Mouse (Mus musculus): Measurements from ENCODE around the gene Rnf10. TPM values are rescaled to one million over a fixed set of nuclear protein-coding genes. Genes with fewer than 3 reads are reported as not detected.

Rnf10 gene
- polyA plus RNA-seq, 1 experiment: 177 TPM

DNA sequence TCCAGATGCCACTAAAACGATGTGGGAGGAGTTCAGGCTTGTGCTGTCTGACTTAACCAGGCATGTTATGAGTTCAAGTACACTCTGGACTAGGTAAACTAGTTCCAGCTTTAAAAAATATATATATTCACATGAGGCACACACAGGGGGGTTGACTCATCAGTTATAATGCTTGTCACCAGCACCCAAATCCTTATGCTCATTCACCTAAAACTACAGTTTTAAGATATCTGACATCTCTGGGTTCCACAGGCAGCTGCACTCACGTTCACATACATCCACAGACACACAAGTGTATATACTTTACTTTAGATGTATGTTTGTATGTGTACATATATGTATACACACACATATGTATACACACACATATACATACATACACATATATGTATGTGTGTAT is 6.1 kb upstream of the Rnf10 start:
- Histone ChIP-seq H3K4me1 (ENCODE audit: control insufficient read depth, insufficient read depth, low read length) (no peaks in the 10 kb centered on the region), H3K27ac (ENCODE audit: insufficient read depth, low read length) (no peak overlapping the region), H3K4me3 (ENCODE audit: insufficient read depth, low read length) (no peak overlapping the region)
- TF ChIP-seq CTCF (IDR thresholded peaks at IDR 0.05; ENCODE audit: extremely low read depth, insufficient read depth, low read length): no peak
- no peak for TF ChIP-seq POLR2A (IDR thresholded peaks at IDR 0.05; ENCODE audit: extremely low read depth, insufficient read depth, low read length)

- Histone ChIP-seq H3K27ac (ENCODE audit: insufficient read depth, low read length) (no peak overlapping the region), H3K4me1 (ENCODE audit: control insufficient read depth, insufficient read depth, low read length) (no peaks in the 10 kb centered on the region), H3K4me3 (ENCODE audit: insufficient read depth, low read length) (no peak overlapping the region)
- TF ChIP-seq CTCF (IDR thresholded peaks at IDR 0.05; ENCODE audit: extremely low read depth, insufficient read depth, low read length) (no peak), POLR2A (IDR thresholded peaks at IDR 0.05; ENCODE audit: extremely low read depth, insufficient read depth, low read length) (no peak)
These were observed 5.4 kb upstream of the Rnf10 start for GRCm38 (mm10) chr5:115278053-115278452.

DNA sequence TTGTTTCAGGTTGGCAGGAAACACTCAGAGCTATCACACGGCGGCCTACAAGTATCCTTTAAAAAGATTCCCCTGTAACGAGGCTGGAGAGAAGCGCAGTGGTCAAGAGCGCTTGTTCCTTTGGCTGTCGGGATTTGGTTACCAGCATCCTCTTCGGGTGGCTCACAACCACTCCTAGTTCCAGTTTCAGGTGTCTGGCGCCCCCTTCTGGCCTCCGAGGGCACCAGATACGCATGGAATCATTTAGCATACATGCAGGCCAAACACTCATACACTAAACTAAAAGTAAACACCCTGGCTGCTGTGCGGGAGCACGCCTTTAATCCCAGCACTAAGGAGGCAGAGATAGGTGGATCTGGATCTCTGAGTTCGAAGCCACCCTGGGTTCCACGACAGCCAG is 3.3 kb upstream of the Rnf10 start:
- no peak overlapping the region for H3K4me3 ChIP-seq (ENCODE audit: insufficient read depth, low read length)
- no peak for TF ChIP-seq POLR2A (IDR thresholded peaks at IDR 0.05; ENCODE audit: extremely low read depth, insufficient read depth, low read length)
- no peak for TF ChIP-seq CTCF (IDR thresholded peaks at IDR 0.05; ENCODE audit: extremely low read depth, insufficient read depth, low read length)
- no peak overlapping the region for H3K27ac ChIP-seq (ENCODE audit: insufficient read depth, low read length)
- peaks cover under 1% of the 10 kb centered on the region; the same call in 1 of the 2 replicates for H3K4me1 ChIP-seq (ENCODE audit: control insufficient read depth, insufficient read depth, low read length)

GRCm38 (mm10) chr5:115274771-115275170 is 2.1 kb upstream of the Rnf10 start:
- no peak overlapping the region for H3K27ac ChIP-seq (ENCODE audit: insufficient read depth, low read length)
- TF ChIP-seq CTCF (IDR thresholded peaks at IDR 0.05; ENCODE audit: extremely low read depth, insufficient read depth, low read length) (no peak), POLR2A (IDR thresholded peaks at IDR 0.05; ENCODE audit: extremely low read depth, insufficient read depth, low read length) (no peak)
- peaks cover 8% of the 10 kb centered on the region for H3K4me1 ChIP-seq (ENCODE audit: control insufficient read depth, insufficient read depth, low read length)
- no peak overlapping the region for H3K4me3 ChIP-seq (ENCODE audit: insufficient read depth, low read length)

DNA sequence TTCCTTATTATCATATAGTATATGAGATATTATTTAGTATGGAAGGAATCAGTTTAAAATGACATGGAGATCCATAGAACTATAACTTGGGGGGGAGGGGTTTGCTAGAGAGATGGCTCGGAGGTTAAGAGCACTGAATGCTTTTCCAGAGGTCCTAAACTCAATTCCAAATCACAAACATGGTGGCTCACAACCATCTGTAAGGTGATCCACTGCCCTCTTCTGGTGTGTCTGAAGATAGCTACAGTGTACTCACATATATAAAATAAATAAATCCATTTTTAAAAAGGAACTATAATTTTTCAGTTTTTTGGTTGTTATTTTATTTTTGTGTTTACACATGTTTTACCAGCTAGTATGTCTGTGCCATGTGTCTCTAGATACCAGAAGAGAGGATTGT is 1.7 kb upstream of the Rnf10 start:
- Histone ChIP-seq H3K4me3 (ENCODE audit: insufficient read depth, low read length) (no peak overlapping the region), H3K27ac (ENCODE audit: insufficient read depth, low read length) (no peak overlapping the region), H3K4me1 (ENCODE audit: control insufficient read depth, insufficient read depth, low read length) (peaks cover 8% of the 10 kb centered on the region)
- TF ChIP-seq CTCF (IDR thresholded peaks at IDR 0.05; ENCODE audit: extremely low read depth, insufficient read depth, low read length) (no peak), POLR2A (IDR thresholded peaks at IDR 0.05; ENCODE audit: extremely low read depth, insufficient read depth, low read length) (no peak)

- Histone ChIP-seq H3K4me3 (ENCODE audit: insufficient read depth, low read length) (no peak overlapping the region), H3K27ac (ENCODE audit: insufficient read depth, low read length) (no peak overlapping the region)
These were observed 944 bp upstream of the Rnf10 start for GRCm38 (mm10) chr5:115273549-115274135.

GRCm38 (mm10) chr5:115271931-115272811 is 527 bp downstream of the Rnf10 start:
- Histone ChIP-seq H3K27ac (ENCODE audit: insufficient read depth, low read length) (peak overlapping the region; percentile 94), H3K4me1 (ENCODE audit: control insufficient read depth, insufficient read depth, low read length) (peaks cover 18% of the 10 kb centered on the region), H3K4me3 (ENCODE audit: insufficient read depth, low read length) (peak overlapping the region; percentile 83)
- TF ChIP-seq CTCF (IDR thresholded peaks at IDR 0.05; ENCODE audit: extremely low read depth, insufficient read depth, low read length) (no peak), POLR2A (IDR thresholded peaks at IDR 0.05; ENCODE audit: extremely low read depth, insufficient read depth, low read length) (no peak)

More at GRCm38 (mm10) chr5:115273549-115274135, 944 bp upstream of the Rnf10 start:
- TF ChIP-seq POLR2A (IDR thresholded peaks at IDR 0.05; ENCODE audit: extremely low read depth, insufficient read depth, low read length) (no peak), CTCF (IDR thresholded peaks at IDR 0.05; ENCODE audit: extremely low read depth, insufficient read depth, low read length) (no peak)
- peaks cover 12% of the 10 kb centered on the region for H3K4me1 ChIP-seq (ENCODE audit: control insufficient read depth, insufficient read depth, low read length)

- H3K4me3 ChIP-seq (ENCODE audit: insufficient read depth, low read length): no peak overlapping the region
- no peak for TF ChIP-seq CTCF (IDR thresholded peaks at IDR 0.05; ENCODE audit: extremely low read depth, insufficient read depth, low read length)
- no peak for TF ChIP-seq POLR2A (IDR thresholded peaks at IDR 0.05; ENCODE audit: extremely low read depth, insufficient read depth, low read length)
- no peak overlapping the region for H3K27ac ChIP-seq (ENCODE audit: insufficient read depth, low read length)
- peaks cover 20% of the 10 kb centered on the region for H3K4me1 ChIP-seq (ENCODE audit: control insufficient read depth, insufficient read depth, low read length)
These were observed 2.7 kb downstream of the Rnf10 start for GRCm38 (mm10) chr5:115269969-115270368.

DNA sequence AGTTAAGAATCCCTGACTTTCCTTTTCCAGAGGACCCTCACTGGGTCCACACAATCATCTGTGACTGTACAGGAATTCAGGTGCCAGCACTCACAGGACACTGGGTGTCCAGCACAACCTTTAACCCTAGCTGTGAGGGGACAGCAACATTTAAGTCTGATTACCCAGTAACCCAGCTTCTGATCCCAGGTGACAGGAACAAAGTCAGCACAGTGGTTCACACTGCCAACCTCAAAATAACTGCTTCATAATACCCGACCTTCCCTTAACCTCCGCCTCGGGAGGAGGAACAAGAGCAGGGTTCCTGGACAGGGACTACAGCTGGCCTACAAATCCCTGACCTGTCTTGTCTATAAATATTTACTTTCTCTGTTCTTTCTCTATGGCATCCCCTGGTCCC is 4.4 kb downstream of the Rnf10 start:
- TF ChIP-seq CTCF (IDR thresholded peaks at IDR 0.05; ENCODE audit: extremely low read depth, insufficient read depth, low read length): no peak
- TF ChIP-seq POLR2A (IDR thresholded peaks at IDR 0.05; ENCODE audit: extremely low read depth, insufficient read depth, low read length): no peak
- Histone ChIP-seq H3K4me1 (ENCODE audit: control insufficient read depth, insufficient read depth, low read length) (peaks cover 20% of the 10 kb centered on the region), H3K4me3 (ENCODE audit: insufficient read depth, low read length) (no peak overlapping the region), H3K27ac (ENCODE audit: insufficient read depth, low read length) (no peak overlapping the region)

Data from cortical plate, adult 2 months (tissue).